Mouse (Mus musculus) cortical plate, adult 2 months (tissue): ENCODE results near the gene Mei1.

Source experiments
- CTCF ChIP-seq: fragments of 200-500 bp; IDR thresholded peaks from 2 replicates; pipeline ENCODE4 v1.5.1; 2011; ENCODE audit warnings: mild to moderate bottlenecking, control low read depth, low read length; ENCODE audit not compliant: insufficient read depth; ENCODE audit errors: extremely low read depth
- POLR2A ChIP-seq: fragments of 200-500 bp; IDR thresholded peaks from 2 replicates; pipeline ENCODE4 v1.6.1; 2011; ENCODE audit warnings: mild to moderate bottlenecking, low read length, control low read depth; ENCODE audit not compliant: insufficient read depth; ENCODE audit errors: extremely low read depth

DNA sequence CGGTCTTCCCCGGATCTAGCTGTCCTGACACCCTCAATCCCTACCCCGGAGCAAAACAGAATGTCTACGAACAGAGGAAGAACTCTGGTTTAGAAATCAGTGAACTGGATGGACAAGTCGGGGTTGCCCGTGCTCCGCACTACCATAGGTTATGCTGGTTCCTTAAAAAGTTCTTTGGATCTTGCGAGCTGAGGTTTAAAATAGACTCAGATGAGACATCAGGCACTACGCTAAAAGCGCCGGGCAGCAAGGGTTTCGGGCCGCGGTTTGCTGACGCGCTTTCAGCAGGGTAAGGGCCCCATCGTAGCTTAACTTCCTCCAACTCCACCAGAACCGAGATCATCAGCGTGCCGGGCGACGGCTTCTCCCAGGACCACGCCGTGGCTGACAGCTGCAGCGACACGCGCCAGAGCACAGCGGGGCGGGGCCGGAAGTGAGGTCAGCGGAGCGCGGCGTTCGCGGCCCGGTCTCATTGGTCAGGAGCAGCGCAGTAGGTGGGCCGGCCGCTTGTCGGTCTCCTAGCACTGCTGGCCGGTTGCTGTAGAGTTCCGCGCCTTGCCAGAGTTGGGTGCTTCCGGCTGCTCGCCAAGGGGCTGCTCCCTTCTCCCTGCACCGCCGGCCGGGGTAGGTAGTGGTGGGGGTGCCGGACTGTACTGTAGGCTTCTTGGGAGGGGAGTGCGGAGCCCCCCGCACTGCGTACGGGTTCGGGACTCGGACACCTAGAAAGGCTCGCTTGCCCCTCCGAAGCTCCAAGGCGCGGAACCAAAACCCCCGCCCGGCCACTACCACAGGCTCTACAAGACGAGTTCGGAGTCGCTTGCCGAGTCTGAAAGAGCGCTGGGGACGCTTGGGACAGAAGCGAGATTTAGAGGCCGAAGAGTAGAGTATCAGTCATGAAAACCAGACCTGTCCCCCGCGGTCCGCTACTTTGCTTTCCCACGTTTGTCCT is 57.9 kb downstream of the Mei1 start, which contains the start of gene Ccdc134:
- TF ChIP-seq CTCF (no peak), POLR2A (peak; percentile 81)
